Mouse (Mus musculus): ENCODE results near the gene Anxa9.

Gene Anxa9

GRCm38 (mm10) chr3:95247660-95248336 lies 59.2 kb downstream of the Anxa9 start:
- CTCF ChIA-PET, result no interaction called here

- CTCF ChIA-PET, result no interaction called here
These were observed 60.3 kb downstream of the Anxa9 start for GRCm38 (mm10) chr3:95246465-95247231.

Data from spleen, embryonic (tissue).